Mouse (Mus musculus) adrenal gland, postnatal 25 days (tissue): Measurements from ENCODE around the gene Phldb3. TPM values are rescaled to one million over a fixed set of nuclear protein-coding genes. Genes with fewer than 3 reads are reported as not detected.
"Not testable (repeated sequence)": the region's sequence is repeated elsewhere in the genome, so short reads cannot be mapped to it uniquely, and the experiment has no call there.

Experiments
- DNase-seq: peaks from one replicate; pipeline ENCODE4 v3.0.0; 2021; ENCODE audit warnings: mixed read lengths
- total RNA-seq: library from RNA; stranded (reverse); gene quantifications from 2 replicates; pipeline ENCODE4 v1.2.3, GENCODE M21; 2021

Phldb3 gene
- total RNA-seq, 1 experiment from 2014 or later, result 7.4 TPM

GRCm38 (mm10) chr7:24594309-24594803, 16.2 kb upstream of the Phldb3 start:
- no peak for DNase-seq

- no peak for DNase-seq
Observed at GRCm38 (mm10) chr7:24595464-24595863, 15.1 kb upstream of the Phldb3 start.

- no peak for DNase-seq
Observed at GRCm38 (mm10) chr7:24598121-24598520, 12.4 kb upstream of the Phldb3 start.

- no peak for DNase-seq
Observed at GRCm38 (mm10) chr7:24599211-24600067, 11.1 kb upstream of the Phldb3 start.

GRCm38 (mm10) chr7:24600941-24601597, 9.5 kb upstream of the Phldb3 start:
- peak; percentile 97 for DNase-seq

- DNase-seq, result no peak
Observed at GRCm38 (mm10) chr7:24605561-24605960, 5.0 kb upstream of the Phldb3 start.

GRCm38 (mm10) chr7:24606046-24606445, 4.5 kb upstream of the Phldb3 start:
- DNase-seq, result no peak

GRCm38 (mm10) chr7:24608017-24608416, 2.5 kb upstream of the Phldb3 start:
- no peak for DNase-seq

- no peak for DNase-seq
Observed at GRCm38 (mm10) chr7:24608561-24608960, 2.0 kb upstream of the Phldb3 start.

- peak; percentile 91 for DNase-seq
Observed at GRCm38 (mm10) chr7:24610879-24611494, 424 bp downstream of the Phldb3 start.

- DNase-seq, result no peak
Observed at GRCm38 (mm10) chr7:24611709-24612108, 1.1 kb downstream of the Phldb3 start.

GRCm38 (mm10) chr7:24612308-24612910, 1.8 kb downstream of the Phldb3 start:
- no peak for DNase-seq

GRCm38 (mm10) chr7:24614816-24615215, 4.3 kb downstream of the Phldb3 start:
- DNase-seq, result no peak

GRCm38 (mm10) chr7:24617763-24618162, 7.2 kb downstream of the Phldb3 start:
- no peak for DNase-seq

GRCm38 (mm10) chr7:24618374-24618773, 7.8 kb downstream of the Phldb3 start:
- not testable (repeated sequence) for DNase-seq

- DNase-seq, result no peak
Observed at GRCm38 (mm10) chr7:24619671-24620397, 9.3 kb downstream of the Phldb3 start.

- DNase-seq, result no peak
Observed at GRCm38 (mm10) chr7:24621193-24621592, 10.6 kb downstream of the Phldb3 start.

GRCm38 (mm10) chr7:24622967-24623366, 12.4 kb downstream of the Phldb3 start:
- DNase-seq, result no peak

- peak; percentile 90 for DNase-seq
Observed at GRCm38 (mm10) chr7:24628685-24629610, 18.4 kb downstream of the Phldb3 start.

- DNase-seq, result no peak
Observed at GRCm38 (mm10) chr7:24629672-24630071, 19.1 kb downstream of the Phldb3 start.
